Mouse (Mus musculus) stomach, embryonic 15.5 days (tissue): Measurements from ENCODE around the gene Sorbs2. TPM values are rescaled to one million over a fixed set of nuclear protein-coding genes. Genes with fewer than 3 reads are reported as not detected.

Experiments
- ATAC-seq: fragments of 200-750 bp; cut with Nextera tagmentation; 2 replicates; pipeline ENCODE4 v1.8.0; 2017; ENCODE audit warnings: low read depth, moderate number of reproducible peaks, moderate TSS enrichment; ENCODE audit not compliant: insufficient read depth, low FRiP score
- H3K27ac ChIP-seq: fragments of 300-500 bp; sonication (generic); 2 replicates; pipeline ENCODE4 v1.5.1; 2015; ENCODE audit warnings: mild to moderate bottlenecking, inconsistent platforms
- H3K27me3 ChIP-seq: fragments of 300-500 bp; sonication (generic); replicated peaks from 2 replicates; pipeline ENCODE4 v1.6.1; 2015; ENCODE audit warnings: inconsistent platforms
- H3K36me3 ChIP-seq: fragments of 300-500 bp; sonication (generic); 2 replicates; pipeline ENCODE4 v1.6.1; 2015; ENCODE audit warnings: inconsistent platforms
- H3K4me1 ChIP-seq: fragments of 300-500 bp; sonication (generic); 2 replicates; pipeline ENCODE4 v1.6.1; 2015; ENCODE audit warnings: inconsistent platforms
- H3K4me2 ChIP-seq: fragments of 300-500 bp; sonication (generic); 2 replicates; pipeline ENCODE4 v1.6.1; 2015; ENCODE audit warnings: mild to moderate bottlenecking, inconsistent platforms
- H3K4me3 ChIP-seq: fragments of 300-500 bp; sonication (generic); replicated peaks from 2 replicates; pipeline ENCODE4 v1.5.1; 2015; ENCODE audit warnings: inconsistent platforms
- H3K9ac ChIP-seq: fragments of 300-500 bp; sonication (generic); 2 replicates; pipeline ENCODE4 v1.6.1; 2015; ENCODE audit warnings: inconsistent platforms
- H3K9me3 ChIP-seq: fragments of 300-500 bp; sonication (generic); 2 replicates; pipeline ENCODE4 v1.6.1; 2016; ENCODE audit warnings: inconsistent platforms
- WGBS: fragments of 180-500 bp; shearing (Covaris S2); methylation state at CpG from one replicate; pipeline ENCODE4 v1.1.7; 2015; 5-methylcytosine and 5-hydroxymethylcytosine counted together
- polyA plus RNA-seq: library from polyadenylated mRNA; unstranded; fragments of >200 nt; fragmentation: Nextera tagmentation; extraction: Ambion mirVana; gene quantifications from 2 replicates; pipeline ENCODE4 v1.2.1, GENCODE M21; 2015

Gene Sorbs2
- polyA plus RNA-seq, 1 experiment from 2014 or later = 25.9 TPM

GRCm38 (mm10) chr8:45876397-45876796 lies 368.8 kb downstream of the Sorbs2 start:
- Histone ChIP-seq H3K27me3 (no peaks in the 10 kb centered on the region), H3K36me3 (no peaks in the 10 kb centered on the region), H3K9me3 (no peaks in the 10 kb centered on the region), H3K27ac (peak overlapping the region; percentile 18; the same call in 1 of the 2 replicates), H3K4me1 (peaks cover 7% of the 10 kb centered on the region; the same call in 1 of the 2 replicates), H3K9ac (no peak overlapping the region), H3K4me2 (no peak overlapping the region), H3K4me3 (no peak overlapping the region)
- ATAC-seq = no peak
- WGBS = 75% methylated on average over 5 of the region's 5 CpGs

Other genes starting within 250 kb of the Sorbs2 start
- 0.93 and 1.5 TPM in 2 replicates for gene F11, start 245.8 kb upstream of the Sorbs2 start, polyA plus RNA-seq
- gene Klkb1, start 212.9 kb upstream of the Sorbs2 start, polyA plus RNA-seq = 0.21 and 0.44 TPM in 2 replicates
- gene Gm45753, start 199.3 kb upstream of the Sorbs2 start, polyA plus RNA-seq = 0.32 and 1.2 TPM in 2 replicates
- 3.6 and 4.5 TPM in 2 replicates for gene Cyp4v3, start 174.6 kb upstream of the Sorbs2 start, polyA plus RNA-seq
- gene Fam149a, start 125.5 kb upstream of the Sorbs2 start, polyA plus RNA-seq = 18.3 and 24.8 TPM in 2 replicates
- 3.0 and 3.6 TPM in 2 replicates for gene Tlr3, start 96.7 kb upstream of the Sorbs2 start, polyA plus RNA-seq